Mouse (Mus musculus) embryonic facial prominence, embryonic 10.5 days (tissue): Measurements from ENCODE around the gene Map3k7cl. TPM values are rescaled to one million over a fixed set of nuclear protein-coding genes. Genes with fewer than 3 reads are reported as not detected.
A peak's percentile ranks its signal among the peaks of the same experiment; 100 is the strongest.

Experiments
- DNase-seq: peaks from one replicate; pipeline ENCODE4 v3.0.0-alpha.2; 2017; ENCODE audit warnings: low spot score
- H3K27ac ChIP-seq: fragments of 300-500 bp; sonication (generic); replicated peaks from 2 replicates; pipeline ENCODE4 v1.5.1; 2016; ENCODE audit warnings: mild to moderate bottlenecking
- H3K27me3 ChIP-seq: fragments of 300-500 bp; sonication (generic); replicated peaks from 2 replicates; pipeline ENCODE4 v1.6.1; 2016; ENCODE audit warnings: low read depth, mild to moderate bottlenecking; ENCODE audit not compliant: poor library complexity, severe bottlenecking
- H3K36me3 ChIP-seq: fragments of 300-500 bp; sonication (generic); replicated peaks from 2 replicates; pipeline ENCODE4 v1.6.1; 2016; ENCODE audit warnings: mild to moderate bottlenecking, moderate library complexity
- H3K4me1 ChIP-seq: fragments of 300-500 bp; sonication (generic); 2 replicates; pipeline ENCODE4 v1.6.1; 2016
- H3K4me3 ChIP-seq: fragments of 300-500 bp; sonication (generic); 2 replicates; pipeline ENCODE4 v1.5.1; 2016; ENCODE audit warnings: mild to moderate bottlenecking, moderate library complexity
- H3K9me3 ChIP-seq: fragments of 300-500 bp; sonication (generic); 2 replicates; pipeline ENCODE4 v1.6.1; 2016; ENCODE audit warnings: mild to moderate bottlenecking
- WGBS: fragments of 180-500 bp; shearing (Covaris S2); methylation state at CpG from one replicate; pipeline ENCODE4 v1.1.7; 2016; 5-methylcytosine and 5-hydroxymethylcytosine counted together
- polyA plus RNA-seq: library from polyadenylated mRNA; unstranded; fragments of >200 nt; fragmentation: Nextera tagmentation; extraction: Ambion mirVana; gene quantifications from 2 replicates; pipeline ENCODE4 v1.2.1, GENCODE M21; 2016

Gene Map3k7cl
- not detected in 2 replicates for polyA plus RNA-seq

DNA sequence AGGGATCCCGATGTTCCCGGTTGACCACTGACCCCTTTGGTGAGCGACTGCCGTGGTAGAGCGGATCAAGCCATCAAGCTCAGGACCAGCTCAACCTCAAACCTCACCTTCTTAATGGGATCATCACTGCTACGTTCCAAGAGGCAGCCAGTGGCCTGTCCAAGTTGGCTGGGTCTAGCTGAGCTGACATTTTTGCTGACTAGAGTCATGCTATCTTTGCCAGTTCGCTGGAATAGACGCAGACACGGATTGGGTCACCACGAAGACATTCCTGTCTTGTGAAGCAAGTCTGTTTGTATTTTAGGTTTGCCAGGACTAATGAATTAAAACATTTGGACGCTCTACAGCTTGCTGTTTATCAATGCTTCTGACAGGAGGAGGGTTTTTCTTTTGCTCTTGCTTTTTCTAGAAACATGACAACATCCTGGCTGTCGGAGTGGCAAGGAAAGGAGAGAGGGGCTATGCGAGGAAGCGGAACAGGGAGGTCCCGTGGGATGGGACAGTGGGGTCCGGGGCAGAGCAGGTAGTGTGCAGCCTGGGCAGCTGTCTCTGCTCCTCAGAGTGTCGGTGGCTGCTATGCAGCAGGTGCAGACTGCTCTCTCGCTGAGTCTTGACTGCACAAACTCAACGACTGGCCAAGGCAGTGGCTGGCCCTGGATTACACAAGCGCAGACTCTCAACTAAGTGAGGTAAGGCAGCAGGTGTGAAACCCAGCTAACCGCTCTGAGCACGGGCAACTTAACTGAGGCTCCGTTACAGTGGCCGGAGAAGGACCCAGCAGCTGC is at the start of gene Map3k7cl:
Gene Map3k7cl (plus strand): TSS at position 424 of the 785 bp plus-strand sequence.
- Histone ChIP-seq H3K4me3 (no peak within 1 kb of the TSS), H3K4me1 (0 out of 2 replicates have a peak, but pooled peaks cover 3% of the 10 kb centered on the region), H3K27ac (no peak within 1 kb of the TSS), H3K27me3 (no peaks in the 10 kb centered on the region), H3K9me3 (no peaks in the 10 kb centered on the region), H3K36me3 (no peaks in the 10 kb centered on the region)
- 83% methylated on average over 24 of the region's 24 CpGs for WGBS
- DNase-seq: no peak

DNA sequence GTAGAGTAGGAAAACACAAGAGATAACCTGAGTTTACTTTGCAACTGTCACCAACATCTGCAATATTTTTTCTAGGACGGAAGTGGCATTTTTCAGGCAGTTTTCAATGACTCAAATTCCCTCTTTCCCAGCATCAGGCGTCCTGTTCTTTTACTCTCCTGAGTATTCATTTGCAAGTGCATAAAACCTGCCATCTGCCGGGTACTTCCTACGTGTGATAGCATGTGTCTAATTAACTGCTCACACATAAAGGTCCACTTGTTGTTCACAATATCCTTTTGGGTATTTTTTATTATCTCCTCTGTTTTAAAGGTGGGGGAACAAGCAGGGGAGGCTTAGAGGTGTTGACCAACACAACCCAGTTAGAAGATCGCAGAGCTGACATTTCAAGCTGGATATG is 41.4 kb upstream of the Map3k7cl start:
- Histone ChIP-seq H3K9me3 (no peaks in the 10 kb centered on the region), H3K4me1 (0 out of 2 replicates have a peak, but pooled peaks cover 4% of the 10 kb centered on the region), H3K27ac (no peak overlapping the region), H3K36me3 (no peaks in the 10 kb centered on the region), H3K4me3 (no peak overlapping the region), H3K27me3 (no peaks in the 10 kb centered on the region)
- no peak for DNase-seq
- WGBS: 80% methylated on average over 5 of the region's 5 CpGs

DNA sequence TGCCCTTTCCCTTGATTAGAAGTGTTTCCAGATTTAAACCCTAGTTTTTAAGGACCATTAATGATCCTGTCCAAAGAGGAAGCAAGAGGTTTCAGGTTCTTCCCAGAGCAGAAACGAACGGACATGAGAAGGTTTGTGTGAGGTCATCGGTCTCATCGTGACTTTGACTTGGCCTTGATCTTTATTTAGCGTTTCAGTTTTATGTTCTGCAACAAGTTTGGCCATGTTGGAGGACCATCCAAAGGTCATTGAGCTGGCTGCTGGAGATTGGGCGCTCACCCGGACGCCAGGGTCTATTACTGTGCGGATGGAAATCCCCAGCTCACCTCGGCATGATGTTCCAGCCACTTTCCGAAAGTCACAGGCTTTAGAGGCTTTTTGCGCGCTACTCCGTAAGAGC is 40.8 kb upstream of the Map3k7cl start:
- H3K9me3 ChIP-seq: no peaks in the 10 kb centered on the region
- H3K4me3 ChIP-seq: no peak overlapping the region
- no peaks in the 10 kb centered on the region for H3K27me3 ChIP-seq
- no peak overlapping the region for H3K27ac ChIP-seq
- WGBS: 92% methylated on average over 14 of the region's 14 CpGs
- no peak for DNase-seq
- 0 out of 2 replicates have a peak, but pooled peaks cover 3% of the 10 kb centered on the region for H3K4me1 ChIP-seq
- H3K36me3 ChIP-seq: no peaks in the 10 kb centered on the region

DNA sequence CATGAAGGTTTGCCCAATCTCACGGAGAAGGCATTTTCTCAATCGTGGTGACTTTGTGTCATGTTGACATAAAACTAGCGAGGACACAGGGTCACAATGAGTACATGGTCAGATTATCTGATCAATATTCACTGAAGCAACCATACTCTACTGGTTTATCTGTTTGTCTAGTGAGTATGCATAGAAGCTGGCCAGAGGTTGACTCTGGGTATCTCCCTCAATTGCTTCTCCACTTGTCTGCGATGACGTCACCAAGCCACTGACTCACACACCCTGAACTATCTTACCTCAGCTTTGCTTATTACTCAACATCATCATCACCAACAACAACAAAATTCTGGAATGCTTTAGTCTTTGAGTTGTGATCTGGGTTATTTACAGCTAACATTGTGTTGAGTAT is 28.9 kb upstream of the Map3k7cl start:
- no peak overlapping the region for H3K4me3 ChIP-seq
- 86% methylated on average over 5 of the region's 5 CpGs for WGBS
- H3K27me3 ChIP-seq: no peaks in the 10 kb centered on the region
- DNase-seq: no peak
- peaks cover 17% of the 10 kb centered on the region for H3K4me1 ChIP-seq
- H3K9me3 ChIP-seq: no peaks in the 10 kb centered on the region
- no peaks in the 10 kb centered on the region for H3K36me3 ChIP-seq
- H3K27ac ChIP-seq: no peak overlapping the region

DNA sequence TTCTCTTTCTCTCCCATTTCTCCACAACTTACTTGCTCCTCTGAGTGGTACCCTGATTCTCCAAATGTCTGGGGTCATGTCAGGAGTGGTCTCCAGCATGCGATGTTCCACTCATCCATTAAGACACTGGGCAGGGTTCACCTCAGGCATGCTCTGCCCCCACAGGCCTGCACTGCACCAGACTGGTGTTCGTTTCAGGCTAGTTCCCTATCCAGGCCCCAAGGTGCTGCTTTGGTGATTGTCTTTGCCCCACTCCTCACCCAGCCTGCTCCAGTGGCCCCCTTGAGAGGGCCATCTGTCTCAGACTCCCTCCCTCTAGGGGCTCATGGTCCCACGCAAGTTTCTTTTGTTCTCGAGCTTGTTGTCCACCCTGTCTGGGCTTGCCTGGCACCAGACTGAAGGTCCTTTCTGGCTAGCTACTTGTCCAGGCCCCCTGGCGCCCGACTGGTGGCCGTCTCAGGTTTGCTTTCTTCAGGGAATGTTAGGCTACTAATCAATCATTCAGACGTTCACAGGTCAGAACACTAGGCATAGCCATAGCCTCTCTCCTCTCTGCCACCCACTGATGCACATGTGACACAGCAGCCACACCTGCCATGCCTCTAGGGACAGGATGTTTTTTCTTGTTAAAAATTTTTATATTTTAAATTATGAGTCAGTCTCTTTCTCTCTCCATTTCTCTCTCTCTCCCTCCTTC is 25.4 kb upstream of the Map3k7cl start:
- peaks cover 17% of the 10 kb centered on the region for H3K4me1 ChIP-seq
- no peak for DNase-seq
- H3K27me3 ChIP-seq: no peaks in the 10 kb centered on the region
- H3K36me3 ChIP-seq: no peaks in the 10 kb centered on the region
- 67% methylated on average over 8 of the region's 8 CpGs for WGBS
- no peaks in the 10 kb centered on the region for H3K9me3 ChIP-seq
- peak overlapping the region; percentile 61; the same call in 1 of the 2 replicates for H3K27ac ChIP-seq
- no peak overlapping the region for H3K4me3 ChIP-seq

DNA sequence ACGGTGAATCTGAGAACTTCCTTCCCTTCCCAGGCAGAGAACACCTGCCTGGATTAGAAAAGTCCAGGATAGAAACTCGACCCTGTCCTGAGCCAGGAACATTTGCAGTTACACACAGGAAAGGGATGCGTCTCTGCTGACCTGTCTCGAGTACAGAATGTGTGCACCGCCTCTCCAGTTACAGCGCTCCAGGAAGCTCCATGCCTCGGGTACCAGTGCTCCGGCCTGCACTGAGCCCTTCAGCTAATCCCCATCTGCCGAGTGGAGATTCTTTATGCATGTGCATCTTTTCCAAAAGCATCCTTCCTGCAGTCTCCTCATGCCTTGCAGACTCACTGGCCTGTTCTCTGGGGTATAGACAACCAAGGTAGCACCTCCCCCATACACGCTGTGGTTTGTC is 24.4 kb upstream of the Map3k7cl start:
- H3K4me3 ChIP-seq: no peak overlapping the region
- H3K27me3 ChIP-seq: no peaks in the 10 kb centered on the region
- DNase-seq: no peak
- WGBS: 64% methylated on average over 10 of the region's 10 CpGs
- H3K36me3 ChIP-seq: no peaks in the 10 kb centered on the region
- no peak overlapping the region for H3K27ac ChIP-seq
- H3K4me1 ChIP-seq: peaks cover 17% of the 10 kb centered on the region
- H3K9me3 ChIP-seq: no peaks in the 10 kb centered on the region

DNA sequence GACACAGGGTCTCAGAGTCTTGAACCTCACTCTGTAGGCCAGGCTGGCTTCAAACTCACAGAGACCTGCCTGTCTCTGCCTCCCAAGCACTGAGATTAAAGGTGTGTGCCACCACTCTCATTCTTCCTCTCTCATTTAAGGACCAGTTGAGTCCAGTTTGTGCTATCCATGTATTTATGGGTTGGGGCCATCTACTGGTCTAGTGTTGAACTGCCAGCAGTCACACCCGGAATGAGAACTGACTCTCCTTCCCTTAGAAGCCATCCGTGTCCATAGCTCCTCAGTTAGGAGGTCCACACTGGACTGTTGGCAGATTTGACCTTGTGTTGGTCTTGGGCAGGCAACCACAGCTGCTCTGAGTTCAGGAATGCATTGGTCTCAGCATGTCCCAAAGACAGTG is 4.8 kb upstream of the Map3k7cl start:
- H3K27me3 ChIP-seq: no peaks in the 10 kb centered on the region
- WGBS: 54% methylated on average over 2 of the region's 2 CpGs

DNA sequence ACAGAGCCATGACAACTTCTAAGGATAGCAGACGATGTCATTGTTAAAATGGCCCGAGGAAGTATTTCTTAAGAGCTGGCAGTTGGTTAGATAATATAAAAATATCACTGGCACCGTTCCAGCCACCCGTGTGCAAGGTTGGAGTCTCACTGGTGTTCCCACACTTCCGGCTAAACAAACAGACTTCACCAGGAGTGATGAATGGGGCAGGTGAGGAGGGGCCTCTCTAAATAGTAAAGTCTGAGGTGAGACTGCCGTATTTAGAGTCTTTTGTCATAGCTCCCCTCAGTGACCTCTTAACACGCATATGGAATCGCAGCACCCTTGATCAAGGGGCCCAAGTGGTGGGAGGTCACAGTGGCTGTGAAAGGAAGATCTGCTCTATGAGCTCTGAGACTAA is 3.2 kb downstream of the Map3k7cl start:
- Histone ChIP-seq H3K36me3 (no peaks in the 10 kb centered on the region), H3K27ac (no peak overlapping the region), H3K4me1 (0 out of 2 replicates have a peak, but pooled peaks cover 3% of the 10 kb centered on the region), H3K27me3 (no peaks in the 10 kb centered on the region), H3K9me3 (no peaks in the 10 kb centered on the region), H3K4me3 (no peak overlapping the region)
- WGBS: 86% methylated on average over 8 of the region's 8 CpGs
- no peak for DNase-seq

More for the DNA sequence above, 4.8 kb upstream of the Map3k7cl start:
- Histone ChIP-seq H3K27ac (no peak overlapping the region), H3K36me3 (no peaks in the 10 kb centered on the region), H3K4me1 (0 out of 2 replicates have a peak, but pooled peaks cover 2% of the 10 kb centered on the region), H3K9me3 (no peaks in the 10 kb centered on the region), H3K4me3 (no peak overlapping the region)
- DNase-seq: no peak

DNA sequence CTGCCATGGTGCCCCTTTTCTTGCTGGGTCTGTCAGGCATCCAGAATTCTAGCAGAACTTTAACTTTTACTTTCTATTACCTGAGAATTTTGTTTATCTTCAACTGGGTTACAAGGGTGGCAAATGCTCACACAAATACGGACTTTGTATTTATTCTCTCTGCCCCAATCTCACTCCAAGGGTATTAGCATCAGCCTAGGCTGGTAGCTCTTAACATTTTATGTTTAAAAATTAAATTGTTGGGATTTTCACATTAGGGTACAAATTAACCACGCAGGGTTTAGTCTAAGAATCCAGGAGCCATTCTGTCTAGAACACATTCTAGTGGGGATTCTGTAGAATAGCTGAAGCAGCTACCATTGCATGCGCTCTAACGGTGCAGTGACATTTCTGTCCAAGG is 8.4 kb downstream of the Map3k7cl start:
- 87% methylated on average over 4 of the region's 4 CpGs for WGBS

DNA sequence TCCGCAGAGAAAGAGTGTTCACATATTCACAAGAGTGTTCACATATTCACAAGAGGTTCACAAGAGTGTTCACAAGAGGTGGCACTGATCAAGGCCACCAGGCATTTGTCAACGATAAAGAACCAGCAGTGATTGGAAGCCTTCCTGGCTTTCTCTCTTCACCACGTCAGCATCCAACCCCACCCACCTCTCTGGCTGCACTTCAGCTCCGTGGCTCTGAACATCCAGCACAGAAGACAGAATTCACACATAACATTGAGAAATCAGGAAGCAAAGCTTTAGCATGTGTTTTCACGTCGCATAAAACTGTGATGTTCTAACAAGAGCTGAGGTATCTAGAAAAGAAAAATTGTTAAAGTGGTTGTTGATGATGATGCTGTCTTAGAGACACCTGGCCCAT is 10.4 kb downstream of the Map3k7cl start:
- no peak overlapping the region for H3K4me3 ChIP-seq
- no peaks in the 10 kb centered on the region for H3K9me3 ChIP-seq
- WGBS: 81% methylated on average over 6 of the region's 6 CpGs
- H3K27ac ChIP-seq: no peak overlapping the region
- H3K4me1 ChIP-seq: peaks cover 7% of the 10 kb centered on the region; the same call in 1 of the 2 replicates
- no peaks in the 10 kb centered on the region for H3K36me3 ChIP-seq
- H3K27me3 ChIP-seq: no peaks in the 10 kb centered on the region
- DNase-seq: no peak

More for the DNA sequence above, 8.4 kb downstream of the Map3k7cl start:
- Histone ChIP-seq H3K27ac (no peak overlapping the region), H3K9me3 (no peaks in the 10 kb centered on the region), H3K4me1 (no peaks in the 10 kb centered on the region), H3K36me3 (no peaks in the 10 kb centered on the region), H3K4me3 (no peak overlapping the region), H3K27me3 (no peaks in the 10 kb centered on the region)
- DNase-seq: no peak

DNA sequence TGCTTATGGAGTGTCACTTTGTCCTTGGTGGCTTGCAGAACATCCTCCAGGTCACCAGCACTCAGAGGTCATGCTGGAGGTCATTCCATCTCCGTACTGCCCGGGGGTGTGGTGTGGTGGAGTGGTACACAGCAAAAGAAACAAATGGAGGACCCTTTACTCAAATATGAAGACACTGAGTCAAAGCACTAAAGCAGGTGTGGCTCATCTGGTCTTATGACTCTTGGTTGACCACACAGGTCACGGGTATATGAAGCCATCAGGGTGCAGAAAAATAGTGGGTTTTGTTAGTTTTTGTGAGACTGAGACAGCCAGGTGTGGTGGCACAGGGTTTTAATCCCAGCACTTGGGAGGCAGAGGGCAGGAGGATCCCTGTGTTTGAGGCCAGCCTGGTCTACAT is 11.4 kb downstream of the Map3k7cl start:
- H3K27me3 ChIP-seq: no peaks in the 10 kb centered on the region
- no peaks in the 10 kb centered on the region for H3K36me3 ChIP-seq
- no peak for DNase-seq
- H3K9me3 ChIP-seq: no peaks in the 10 kb centered on the region
- peaks cover 7% of the 10 kb centered on the region for H3K4me1 ChIP-seq
- H3K27ac ChIP-seq: no peak overlapping the region
- no peak overlapping the region for H3K4me3 ChIP-seq
- 77% methylated on average over 3 of the region's 3 CpGs for WGBS

DNA sequence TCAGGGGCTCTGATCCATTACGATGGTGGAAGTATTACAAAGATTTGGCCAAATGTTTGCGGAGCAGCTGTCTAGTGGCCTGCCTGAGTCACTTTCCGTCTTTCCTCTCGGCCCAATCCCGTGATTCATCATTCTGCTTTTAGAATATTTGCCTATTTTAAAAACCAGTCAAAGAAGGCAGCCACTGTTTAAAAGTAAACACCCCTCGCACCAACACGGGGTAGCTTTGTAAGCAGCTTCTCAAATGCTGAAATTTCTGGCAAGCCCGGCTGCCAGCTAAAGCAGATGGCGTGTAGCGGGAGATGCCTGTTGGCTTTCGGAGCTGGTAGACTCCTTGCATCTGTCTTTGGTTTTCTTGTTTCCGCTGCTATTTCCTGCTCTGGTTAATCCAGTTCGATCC is 14.4 kb downstream of the Map3k7cl start:
- 78% methylated on average over 13 of the region's 13 CpGs for WGBS
- Histone ChIP-seq H3K4me1 (peaks cover 12% of the 10 kb centered on the region), H3K27me3 (no peaks in the 10 kb centered on the region), H3K9me3 (no peaks in the 10 kb centered on the region), H3K36me3 (no peaks in the 10 kb centered on the region), H3K4me3 (no peak overlapping the region), H3K27ac (peak overlapping the region; percentile 48; the same call in 1 of the 2 replicates)
- peak; percentile 51 for DNase-seq

DNA sequence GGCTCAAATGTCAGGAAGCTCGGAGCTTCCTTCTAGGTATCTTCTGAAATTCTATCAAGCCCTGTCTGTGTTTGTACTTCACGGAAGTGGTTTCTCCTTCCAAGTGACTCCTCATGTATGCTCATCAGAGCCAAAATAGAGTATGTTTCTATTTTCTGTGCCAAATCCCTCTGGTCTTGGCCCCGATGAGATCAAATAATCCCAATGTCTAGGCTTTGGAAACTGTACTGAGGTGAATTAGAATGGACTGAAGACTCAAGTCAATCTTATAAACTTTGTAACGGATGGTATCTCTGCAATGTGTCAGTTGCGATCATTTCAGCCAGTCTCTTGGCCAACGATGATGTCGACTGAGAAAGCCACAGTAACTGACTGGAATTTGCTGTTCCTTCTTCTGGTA is 15.1 kb downstream of the Map3k7cl start:
- H3K27ac ChIP-seq: no peak overlapping the region
- no peak for DNase-seq
- no peaks in the 10 kb centered on the region for H3K9me3 ChIP-seq
- no peaks in the 10 kb centered on the region for H3K27me3 ChIP-seq
- 84% methylated on average over 7 of the region's 7 CpGs for WGBS
- H3K36me3 ChIP-seq: no peaks in the 10 kb centered on the region
- no peak overlapping the region for H3K4me3 ChIP-seq
- H3K4me1 ChIP-seq: peaks cover 12% of the 10 kb centered on the region
